Mouse (Mus musculus) T-helper 1 cell (primary cell): Measurements from ENCODE around the gene Acat1.

Source experiments
- in situ Hi-C: fragments of 300-600 bp; cut with MboI, MseI; formaldehyde crosslinking; loops from one replicate; pipeline ENCODE4 v1.15.1; 2025; ENCODE audit warnings: high pct_unique_total_duplicates

Acat1 gene

GRCm38 (mm10) chr9:53535416-53536320 lies 74.5 kb downstream of the Acat1 start:
- in situ Hi-C loops, result no loop called here
